Mouse (Mus musculus) right cerebral cortex, postnatal 4 days (tissue): ENCODE measurements around the gene Hcn1.

Source experiments
- DNase-seq: peaks from one replicate; pipeline ENCODE4 v3.0.0-alpha.2; 2022

Hcn1 gene

GRCm38 (mm10) chr13:118028662-118029061 is 426.5 kb downstream of the Hcn1 start:
- no peak for DNase-seq

- DNase-seq, result no peak
These were observed 427.5 kb downstream of the Hcn1 start for GRCm38 (mm10) chr13:118029579-118029978.

- DNase-seq, result no peak
These were observed 433.5 kb downstream of the Hcn1 start for GRCm38 (mm10) chr13:118035598-118035997.
